Mouse (Mus musculus) left cerebral cortex, postnatal 10 days (tissue): ENCODE measurements around the gene Dnajb3. TPM values are rescaled to one million over a fixed set of nuclear protein-coding genes. Genes with fewer than 3 reads are reported as not detected.
"Not testable (repeated sequence)": the region's sequence is repeated elsewhere in the genome, so short reads cannot be mapped to it uniquely, and the experiment has no call there.

Experiments used
- DNase-seq, 2 experiments: peaks; one replicate each; pipeline ENCODE4 v3.0.0; 2021 to 2022; ENCODE audit warnings: low spot score in 2 of 2, mixed read lengths in 1 of 2; ENCODE audit errors: extremely low spot score in 1 of 2
- intact Hi-C: fragments of 180-260 bp; cut with DNase I; formaldehyde crosslinking; loops from one replicate; pipeline ENCODE4 v1.15.1; 2025
- total RNA-seq, 2 experiments: library from RNA; stranded (reverse); gene quantifications; 2 replicates each; pipeline ENCODE4 v1.2.3; 2021

The Dnajb3 gene
- total RNA-seq, 2 experiments from 2014 or later, result 3.9 to 5.0 TPM

DNA sequence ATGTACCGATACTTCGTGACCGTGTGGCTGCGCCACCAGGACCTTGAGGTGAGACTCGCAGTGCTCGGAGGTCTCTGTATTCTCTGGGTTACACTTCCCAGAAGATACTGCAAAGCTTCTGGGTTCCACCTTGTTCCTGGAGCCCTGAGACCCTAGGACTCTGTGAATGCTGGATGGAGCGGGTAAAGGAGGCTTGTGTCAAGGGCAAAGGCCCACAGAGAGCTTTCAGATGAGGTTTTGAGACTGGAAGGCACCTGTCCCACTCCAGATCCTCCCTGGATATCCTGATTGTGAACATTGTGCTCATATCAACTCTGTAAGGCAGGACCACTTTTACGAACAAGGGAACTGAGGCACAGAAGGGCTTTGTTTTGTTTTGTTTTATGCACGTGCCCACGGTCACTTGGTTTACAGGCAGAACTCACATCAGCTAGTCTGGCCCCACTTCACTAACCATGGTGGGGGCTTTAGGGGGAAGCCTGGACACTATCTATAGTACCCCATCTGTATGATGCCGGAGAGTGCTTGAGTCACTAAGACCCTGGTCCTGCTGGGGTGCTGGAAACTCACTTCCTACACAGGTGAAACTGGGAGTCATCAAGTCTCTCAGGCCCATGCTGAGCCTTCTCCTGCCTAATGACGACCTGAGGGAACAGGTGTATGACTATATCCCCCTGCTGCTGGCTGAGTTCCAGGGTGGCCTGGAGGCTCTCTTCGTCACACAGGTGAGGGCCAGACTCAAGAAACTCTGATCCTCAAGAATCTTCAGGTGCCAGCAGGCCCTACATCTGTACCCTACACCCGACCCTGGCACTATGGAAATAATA is 28.1 kb upstream of the Dnajb3 start:
- DNase-seq, result peak in 1 of 2 experiments; percentile 85
- intact Hi-C loops, result no loop called here

DNA sequence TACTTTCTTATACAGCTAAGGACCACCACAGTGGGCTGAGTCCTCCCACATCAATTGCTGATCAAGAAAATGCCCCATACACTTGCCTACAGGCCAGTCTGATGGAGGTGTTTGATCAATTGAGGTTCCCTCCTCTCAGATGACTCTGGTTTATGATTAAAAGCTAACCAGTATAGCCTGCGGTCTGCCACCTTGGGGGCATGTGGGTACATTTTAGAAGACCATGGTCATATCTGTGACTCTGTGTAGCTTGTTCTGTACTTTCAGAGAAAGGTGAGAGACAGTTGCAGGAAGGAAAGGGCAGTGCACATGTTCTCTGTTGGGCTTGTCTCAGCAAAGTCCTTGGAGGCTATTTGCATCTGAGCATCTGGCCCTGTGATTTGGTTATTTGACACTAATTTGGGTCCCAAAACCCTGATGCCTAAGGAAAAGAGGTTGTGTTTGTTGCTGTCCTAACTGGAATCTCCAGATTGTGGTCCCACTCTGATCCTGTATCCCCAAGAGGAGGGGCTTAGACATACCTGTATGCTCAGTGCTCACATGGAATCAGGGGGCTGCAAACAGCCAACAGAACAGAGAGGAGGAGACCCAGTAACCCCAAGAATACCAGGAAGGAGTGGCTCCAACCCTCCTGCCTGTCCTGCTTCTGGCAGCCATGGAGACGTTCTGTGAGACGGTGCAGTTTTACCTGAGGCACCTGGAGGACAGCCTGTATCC is 27.2 kb upstream of the Dnajb3 start:
- peak in 1 of 2 experiments; percentile 46 for DNase-seq
- intact Hi-C loops, result no loop called here

DNA sequence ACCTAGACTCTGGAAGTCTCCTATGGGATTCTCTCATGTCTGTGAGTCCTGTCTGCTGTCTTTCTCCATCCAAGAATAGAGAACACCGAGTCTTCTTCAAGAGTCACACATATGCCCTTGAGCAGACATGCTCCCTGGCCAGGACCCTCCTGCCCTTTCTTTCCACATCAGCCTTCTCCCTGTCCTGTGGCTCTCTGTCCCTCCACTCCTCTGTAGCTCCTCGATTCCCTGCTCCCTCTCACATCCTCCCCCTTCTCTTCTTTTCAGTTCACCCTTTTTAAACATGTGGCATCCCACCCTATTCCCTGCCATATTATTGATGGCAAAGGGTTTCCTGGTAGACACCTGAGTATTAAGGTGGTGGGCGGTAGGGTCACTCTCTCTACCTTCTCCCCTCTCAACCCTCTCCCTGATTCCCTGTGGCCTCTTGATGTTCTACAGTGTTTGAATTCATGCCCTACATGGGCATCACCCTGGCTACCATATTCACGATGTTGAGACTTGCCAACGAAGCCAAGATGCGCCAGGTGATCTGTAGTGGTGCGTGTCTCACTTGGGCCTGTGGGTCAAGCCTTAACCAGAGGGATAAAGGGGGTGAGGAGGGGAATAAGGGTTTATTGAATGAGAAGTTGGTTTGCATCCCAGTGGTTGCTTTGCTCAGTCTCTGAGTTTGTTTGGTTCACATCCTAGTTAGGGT is 26.4 kb upstream of the Dnajb3 start:
- peak in 1 of 2 experiments; percentile 39 for DNase-seq
- intact Hi-C loops, result no loop called here

DNA sequence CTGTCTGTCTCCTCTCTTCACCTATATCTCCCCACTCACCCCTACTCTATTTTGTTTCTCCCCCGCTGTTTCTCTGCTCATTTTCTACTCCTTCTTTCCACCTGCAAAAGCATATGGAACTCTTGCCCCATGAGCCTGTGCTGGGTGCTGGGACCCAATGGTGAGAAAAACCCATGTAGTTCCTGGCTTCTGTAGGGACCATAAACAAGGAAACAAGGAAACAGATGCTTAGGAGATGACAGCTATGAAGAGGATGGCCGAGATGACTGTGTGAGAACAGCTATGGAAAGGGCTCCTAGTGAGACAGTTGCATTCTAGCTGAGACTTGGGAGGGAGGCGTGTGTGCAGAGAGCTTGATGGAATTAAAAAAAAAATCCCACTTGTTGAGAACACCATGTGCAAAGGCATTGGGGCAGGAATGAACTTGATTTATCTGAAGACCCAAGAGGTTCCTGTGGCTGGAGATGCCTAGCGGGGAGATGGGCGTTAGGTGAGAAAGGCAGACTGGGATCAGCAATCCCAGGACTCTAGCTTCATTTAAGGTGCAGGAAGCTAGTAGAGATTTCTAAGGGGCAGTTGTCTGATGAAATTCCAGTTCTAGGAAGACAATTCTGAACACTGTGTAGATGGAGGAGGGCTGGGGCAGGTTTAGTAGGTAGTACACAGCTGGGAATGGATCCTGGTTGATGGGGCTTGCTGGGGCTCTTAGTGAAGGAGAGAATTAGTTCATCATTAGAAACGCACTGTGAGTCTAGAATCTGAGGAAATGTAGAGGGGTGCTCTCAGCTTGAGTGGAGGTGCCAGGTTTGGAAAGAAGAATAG is 25.6 kb upstream of the Dnajb3 start:
- DNase-seq, result peak in 1 of 2 experiments; percentile 30
- intact Hi-C loops, result no loop called here

DNA sequence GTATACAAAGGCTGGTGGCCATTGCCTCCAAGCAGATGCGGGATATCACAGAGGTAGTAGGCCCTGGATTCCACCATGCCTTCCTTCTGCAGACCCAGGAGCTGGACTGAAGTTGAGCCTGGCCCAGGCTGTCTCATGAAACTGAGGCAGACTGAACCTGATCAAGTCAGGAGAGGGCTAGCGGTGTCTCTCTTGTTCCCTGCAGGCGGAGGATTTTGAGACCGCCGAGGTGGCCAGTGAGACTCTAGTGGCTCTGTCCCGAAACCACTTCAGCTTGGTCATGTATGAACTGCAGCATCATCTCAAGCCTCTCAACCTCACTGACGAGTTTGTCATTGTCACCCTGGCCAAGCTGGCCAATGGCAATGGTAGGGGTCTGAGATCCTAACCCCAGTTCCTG is 24.8 kb upstream of the Dnajb3 start:
- intact Hi-C loops, result no loop called here
- DNase-seq, result peak in 1 of 2 experiments; percentile 38

DNA sequence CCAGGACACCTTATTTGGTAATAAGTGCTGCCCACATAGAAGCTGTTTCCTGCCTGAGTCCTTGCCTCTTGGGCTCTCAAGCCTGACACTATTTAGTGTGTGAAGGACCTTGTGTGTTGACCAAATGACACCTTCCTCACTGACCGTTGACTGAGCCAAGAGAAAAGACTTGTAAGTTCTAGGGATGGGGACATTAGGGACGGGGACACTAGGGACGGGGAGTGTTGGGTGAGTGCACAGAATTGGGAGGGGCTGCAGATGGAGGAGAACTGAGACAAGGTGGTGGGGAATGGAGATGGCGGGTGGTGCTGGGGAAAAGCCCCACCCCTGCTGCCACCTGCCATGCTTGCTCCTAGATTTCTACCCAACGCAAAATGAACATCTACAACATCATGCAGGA is 24.4 kb upstream of the Dnajb3 start:
- peak in 1 of 2 experiments; percentile 60 for DNase-seq
- intact Hi-C loops, result no loop called here

DNA sequence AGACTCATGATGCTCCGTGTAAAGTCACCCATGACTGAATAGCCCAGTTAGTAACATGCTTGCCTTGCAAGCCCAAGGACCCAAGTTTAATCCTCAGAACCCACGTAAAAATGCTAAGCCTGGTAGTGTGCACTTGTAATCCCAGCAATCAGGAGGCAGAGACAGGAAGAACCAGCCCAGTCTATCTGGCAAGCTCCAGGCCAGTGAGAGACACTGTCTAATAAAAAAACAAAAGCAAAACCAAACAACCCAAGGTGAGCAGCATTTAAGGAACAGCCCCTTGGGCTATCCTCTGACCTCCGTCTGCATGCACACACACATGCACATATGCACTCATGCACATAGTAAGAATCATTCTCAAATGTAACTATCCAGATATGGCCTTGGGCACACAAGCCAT is 24.0 kb upstream of the Dnajb3 start:
- no peak for DNase-seq
- intact Hi-C loops, result no loop called here

DNA sequence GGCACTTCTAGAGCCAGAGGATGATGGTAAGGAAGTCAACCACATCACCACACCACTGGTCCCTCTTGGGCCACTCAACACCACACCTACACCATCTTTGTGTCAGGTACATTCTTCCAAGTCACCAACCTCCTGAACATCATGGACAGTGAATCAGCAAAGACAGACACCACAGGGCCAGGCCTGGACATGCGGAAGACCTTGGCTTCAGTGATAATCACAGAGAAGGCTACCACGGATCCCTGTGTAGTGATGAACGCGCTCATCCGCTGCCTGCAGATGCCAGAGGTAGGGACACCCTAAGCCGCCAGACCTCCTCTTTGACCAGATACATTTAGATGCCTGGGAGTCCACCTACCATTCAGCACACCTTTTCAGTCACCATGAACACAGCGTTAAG is 22.5 kb upstream of the Dnajb3 start:
- peak in 1 of 2 experiments; percentile 45 for DNase-seq
- intact Hi-C loops, result no loop called here

DNA sequence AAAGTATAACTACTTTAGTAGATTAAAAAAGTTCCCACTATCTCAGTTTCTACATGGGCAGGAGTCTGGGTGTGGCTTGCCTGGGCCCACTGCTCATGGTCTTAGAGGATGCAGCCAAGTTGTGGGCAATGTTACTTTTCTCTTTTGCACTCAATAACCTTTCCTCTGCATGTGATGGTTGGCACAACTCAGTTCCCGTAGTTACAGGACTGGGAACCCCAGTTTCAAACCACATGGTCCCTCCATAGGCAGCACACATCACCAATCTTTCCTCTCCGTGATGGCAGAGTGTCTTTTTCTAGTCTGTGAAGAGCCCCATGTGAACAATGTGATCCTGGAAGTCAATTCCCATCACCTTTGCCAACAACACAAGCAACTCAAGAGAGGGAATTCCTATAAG is 21.9 kb upstream of the Dnajb3 start:
- peak in 1 of 2 experiments; percentile 17 for DNase-seq
- intact Hi-C loops, result no loop called here

DNA sequence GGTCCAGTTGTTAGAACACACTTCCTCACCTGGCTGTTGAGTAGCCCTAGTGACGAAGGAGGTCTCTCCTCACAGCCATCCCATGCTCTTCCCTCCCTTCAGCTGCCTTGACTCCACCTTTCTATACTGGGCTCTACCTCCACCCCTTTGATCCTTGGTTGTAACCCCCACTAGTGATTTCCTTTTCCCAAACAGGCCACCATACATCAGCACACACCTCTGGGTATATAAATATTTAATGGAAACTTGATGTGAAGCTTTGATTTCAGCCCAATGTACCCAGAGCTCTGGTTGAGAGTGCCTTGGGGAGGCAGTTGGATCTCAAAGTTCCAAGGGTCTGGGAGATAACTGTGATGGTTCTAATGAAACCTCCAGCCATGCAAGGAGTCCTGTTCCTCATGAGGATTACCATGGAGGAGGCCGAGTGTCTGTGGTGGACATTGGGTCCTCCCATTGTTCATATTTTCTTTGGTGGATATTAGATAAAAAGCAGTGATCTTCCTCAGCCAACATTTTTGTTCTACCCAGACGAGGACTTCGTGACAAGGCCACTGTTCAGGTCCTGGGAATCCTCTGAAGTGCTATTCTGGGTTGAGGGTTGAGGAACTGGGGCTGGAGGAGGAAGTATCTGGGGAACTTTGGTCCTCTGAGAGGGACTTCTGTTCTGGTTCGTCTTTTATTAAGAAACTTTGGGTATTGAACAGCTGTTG is 21.2 kb upstream of the Dnajb3 start, which contains the start of gene Mroh2a:
Gene Mroh2a (plus strand): TSS at position 317 of the 710 bp plus-strand sequence.
- intact Hi-C loops, result no loop called here
- peak in 1 of 2 experiments; percentile 34 for DNase-seq

DNA sequence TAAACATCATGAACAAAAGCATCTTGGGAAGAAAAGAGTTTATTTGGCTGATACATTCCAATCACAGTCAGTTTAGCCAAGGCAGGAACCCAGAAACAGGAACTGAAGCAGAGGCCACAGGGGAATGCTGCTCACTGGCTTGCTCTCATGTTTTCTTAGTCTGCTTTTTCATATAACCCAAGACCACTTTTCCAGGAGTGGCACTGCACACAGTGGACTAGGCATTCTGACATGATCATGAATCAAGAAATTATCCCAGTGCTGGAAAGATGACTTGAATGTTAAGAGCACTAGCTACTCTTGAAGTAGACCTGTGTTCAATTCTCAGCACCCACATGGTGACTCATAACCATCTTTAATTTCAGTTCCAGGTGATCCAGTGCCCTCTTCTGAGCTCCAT is 20.2 kb upstream of the Dnajb3 start:
- intact Hi-C loops, result no loop called here

DNA sequence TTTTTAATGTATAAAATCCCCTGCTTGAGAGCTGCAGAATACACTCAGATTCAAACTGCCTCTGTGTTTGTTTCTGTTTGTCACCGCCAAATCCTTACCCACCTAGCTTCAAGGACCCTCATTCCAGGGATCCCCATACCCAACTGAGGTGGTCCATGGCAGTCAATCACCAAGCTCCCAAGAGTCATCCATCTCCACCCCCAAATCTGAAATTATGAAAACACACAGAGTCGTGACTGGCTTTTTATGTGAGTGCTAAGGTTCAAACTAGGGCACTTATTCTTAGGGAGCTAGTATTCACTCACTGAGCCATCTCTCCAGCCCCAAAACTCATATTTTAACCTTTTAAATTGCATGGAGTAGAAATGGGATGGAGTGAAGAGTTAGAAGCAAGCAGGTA is 19.7 kb upstream of the Dnajb3 start:
- intact Hi-C loops, DNase-seq: not testable (repeated sequence)

More for the DNA sequence above, 20.2 kb upstream of the Dnajb3 start:
- no peak for DNase-seq

DNA sequence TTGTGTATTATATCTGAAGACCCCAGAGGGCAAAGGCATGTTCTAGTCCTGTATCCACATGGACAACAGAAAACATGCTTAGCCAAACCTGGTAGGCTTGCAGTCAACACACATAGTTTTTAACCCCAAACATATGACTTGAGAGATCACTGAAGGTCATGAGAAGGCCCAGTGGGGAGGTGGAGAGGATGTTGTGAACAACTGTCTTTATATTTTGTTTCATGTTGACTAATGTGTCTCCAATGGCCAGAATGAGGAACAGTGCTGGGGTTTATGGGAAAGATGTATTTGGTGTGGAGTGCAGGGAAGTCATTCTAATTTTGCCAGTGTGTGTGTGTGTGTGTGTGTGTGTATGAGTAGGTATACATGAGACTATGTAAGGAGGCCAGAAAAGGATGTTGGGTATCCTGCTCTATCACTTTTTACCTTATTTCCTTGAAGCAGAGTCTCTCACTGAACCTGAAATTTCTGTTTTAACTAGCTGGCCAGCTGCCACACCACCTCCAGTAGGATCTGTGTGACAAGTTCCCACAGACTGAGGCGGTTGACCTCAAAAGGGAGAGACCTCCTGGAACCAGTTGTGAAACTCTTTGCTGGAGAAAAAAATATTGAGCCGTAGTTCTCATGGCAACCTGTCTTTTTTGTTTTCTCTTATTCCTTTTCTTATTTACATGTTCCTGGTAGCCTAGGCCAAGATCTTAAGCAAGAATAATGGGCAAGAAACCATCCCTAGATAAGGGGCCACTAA is 18.6 kb upstream of the Dnajb3 start:
- DNase-seq, result peak in 1 of 2 experiments; percentile 38
- intact Hi-C loops, result no loop called here

DNA sequence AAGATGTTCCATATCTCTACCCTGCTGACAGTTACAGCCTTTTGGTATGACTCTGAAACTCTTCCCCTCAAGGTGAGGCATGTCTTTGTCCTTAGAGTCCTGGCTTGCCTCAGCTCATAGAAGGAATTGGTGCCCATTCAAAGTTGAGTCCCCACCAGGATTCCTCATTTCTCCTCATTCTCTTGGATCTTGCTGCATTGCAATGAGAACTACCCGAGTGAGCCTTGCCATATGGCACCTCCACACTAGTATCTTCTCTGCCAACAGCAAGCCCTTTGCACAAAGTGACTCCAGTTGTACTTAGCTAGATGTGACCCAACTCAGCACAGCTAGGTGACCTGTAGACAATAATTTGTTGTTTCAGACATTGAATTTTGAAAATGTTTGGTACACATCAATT is 18.0 kb upstream of the Dnajb3 start:
- DNase-seq, result peak in 1 of 2 experiments; percentile 27
- intact Hi-C loops, result no loop called here

DNA sequence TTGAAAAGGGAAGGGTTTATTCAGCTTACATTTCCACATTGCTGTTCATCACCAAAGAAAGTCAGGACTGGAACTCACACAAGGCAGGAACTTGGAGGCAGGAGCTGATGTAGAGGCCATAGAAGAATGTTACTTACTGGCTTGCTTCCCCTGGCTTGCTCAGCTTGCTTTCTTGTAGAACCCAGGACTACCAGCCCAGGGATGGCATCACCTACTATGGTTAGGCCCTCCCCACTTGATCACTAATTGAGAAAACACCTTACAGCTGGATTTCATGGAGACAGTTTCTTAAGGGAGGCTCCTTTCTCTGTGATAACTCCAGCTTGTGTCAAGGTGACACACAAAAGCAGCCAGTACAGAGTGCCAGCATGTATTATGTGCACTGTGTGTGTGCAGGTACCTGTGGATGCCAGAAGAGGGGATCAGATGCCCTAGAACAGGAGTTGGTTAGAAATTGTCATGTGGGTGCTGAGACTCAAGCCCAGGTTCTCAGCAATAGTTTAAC is 17.5 kb upstream of the Dnajb3 start:
- intact Hi-C loops, result not testable (repeated sequence)
- peak in 1 of 2 experiments; percentile 18 for DNase-seq

DNA sequence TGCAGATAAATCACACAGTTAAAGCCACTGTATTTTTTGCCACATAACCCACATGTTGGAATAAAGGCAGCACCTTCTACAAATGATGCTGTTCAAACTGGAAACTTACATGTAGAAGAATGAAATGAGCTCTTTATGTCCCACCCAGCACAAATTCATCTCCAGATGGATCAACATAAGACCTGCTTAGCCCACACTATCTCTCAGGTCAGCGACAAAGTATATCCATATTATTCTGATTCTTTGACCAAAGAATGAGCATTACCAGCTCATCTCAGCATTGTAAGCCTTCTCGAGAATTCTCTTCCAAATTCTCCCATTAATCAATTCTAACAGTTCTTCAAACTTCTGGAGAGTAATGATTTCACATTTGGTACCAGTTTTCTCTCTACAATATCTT is 16.6 kb upstream of the Dnajb3 start:
- intact Hi-C loops, result no loop called here
- no peak for DNase-seq

DNA sequence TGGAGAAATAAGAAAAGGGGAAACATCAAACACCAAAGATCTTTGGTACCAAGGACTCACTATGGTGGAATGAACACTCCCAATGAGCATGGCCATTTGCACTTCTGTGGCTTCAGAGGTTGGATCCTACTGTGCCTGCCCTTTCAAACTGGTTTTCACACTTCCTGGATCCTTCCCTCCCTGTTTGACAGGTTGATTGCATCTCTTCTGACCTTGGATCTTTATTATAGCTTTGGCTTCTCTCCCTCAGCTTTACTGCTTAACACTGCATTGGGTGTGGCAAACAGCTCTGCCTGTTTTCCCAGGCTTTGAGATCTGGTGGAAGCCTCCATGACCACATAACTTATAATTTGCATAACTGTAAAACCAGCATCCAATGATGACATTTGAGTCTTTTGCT is 14.8 kb upstream of the Dnajb3 start:
- DNase-seq, result peak in 1 of 2 experiments; percentile 14
- intact Hi-C loops, result no loop called here
